Mouse (Mus musculus) liver, adult 2 months (tissue): ENCODE measurements around the gene Plekha6. TPM values are rescaled to one million over a fixed set of nuclear protein-coding genes. Genes with fewer than 3 reads are reported as not detected.

Experiments used
- DNase-seq: peaks from one replicate; pipeline ENCODE4 v3.0.0-alpha.2; 2011; ENCODE audit warnings: low read depth, low spot score; ENCODE audit errors: extremely low read depth
- H3K27ac ChIP-seq: fragments of 200-500 bp; replicated peaks from 2 replicates; pipeline ENCODE4 v1.5.1; 2012; ENCODE audit warnings: low read depth, mild to moderate bottlenecking, control low read depth, inconsistent platforms, low read length; ENCODE audit not compliant: insufficient read depth
- H3K27me3 ChIP-seq: fragments of 200-500 bp; 2 replicates; pipeline ENCODE4 v1.6.1; 2012; ENCODE audit warnings: mild to moderate bottlenecking, moderate library complexity, low read length, inconsistent platforms; ENCODE audit not compliant: control insufficient read depth, insufficient read depth
- H3K36me3 ChIP-seq: fragments of 200-500 bp; 2 replicates; pipeline ENCODE4 v1.6.1; 2012; ENCODE audit warnings: low read length, inconsistent platforms; ENCODE audit not compliant: control insufficient read depth, insufficient read depth
- H3K4me1 ChIP-seq: fragments of 200-500 bp; 2 replicates; pipeline ENCODE4 v1.6.1; 2011; ENCODE audit warnings: low read length; ENCODE audit not compliant: control insufficient read depth, insufficient read depth
- H3K4me3 ChIP-seq: fragments of 200-500 bp; 2 replicates; pipeline ENCODE4 v1.5.1; 2011; ENCODE audit warnings: low read depth, mild to moderate bottlenecking, control low read depth, low read length, moderate library complexity; ENCODE audit not compliant: insufficient read depth
- H3K79me2 ChIP-seq: fragments of 200-500 bp; 2 replicates; pipeline ENCODE4 v1.6.1; 2012; ENCODE audit warnings: inconsistent platforms, mild to moderate bottlenecking, low read length, moderate library complexity; ENCODE audit not compliant: control insufficient read depth, insufficient read depth
- H3K9ac ChIP-seq: fragments of 200-500 bp; 2 replicates; pipeline ENCODE4 v1.6.1; 2012; ENCODE audit warnings: low read depth, mild to moderate bottlenecking, control low read depth, inconsistent platforms, low read length
- CTCF ChIP-seq: fragments of 200-500 bp; IDR thresholded peaks from 2 replicates; pipeline ENCODE4 v1.5.1; 2011; ENCODE audit warnings: low read depth, low read length, control low read depth
- POLR2A ChIP-seq: fragments of 200-500 bp; IDR thresholded peaks from 2 replicates; pipeline ENCODE4 v1.6.1; 2011; ENCODE audit warnings: low read length, control low read depth; ENCODE audit not compliant: insufficient read depth; ENCODE audit errors: extremely low read depth
- WGBS: fragments of 180-500 bp; shearing (Covaris S2); methylation state at CpG from one replicate; pipeline ENCODE4 v1.1.7; 2018; 5-methylcytosine and 5-hydroxymethylcytosine counted together
- polyA plus RNA-seq: library from polyadenylated mRNA; depleted of rRNA; stranded (reverse); fragments of >200 nt; gene quantifications from 2 replicates; pipeline ENCODE4 v1.2.3, GENCODE M21; 2012; rRNA removed
- total RNA-seq: library from RNA; depleted of rRNA; stranded (reverse); fragments of >200 nt; gene quantifications from 2 replicates; pipeline ENCODE4 v1.2.3, GENCODE M21; 2014; rRNA removed

Gene Plekha6
- total and polyA plus RNA-seq, 2 experiments, result 20.5 to 37.2 TPM

- H3K9ac ChIP-seq, result no peak overlapping the region
- no peaks in the 10 kb centered on the region for H3K27me3 ChIP-seq
- DNase-seq, result no peak
- 96% methylated on average over 2 of the region's 2 CpGs for WGBS
- H3K4me1 ChIP-seq, result peaks cover 7% of the 10 kb centered on the region
- no peaks in the 10 kb centered on the region for H3K79me2 ChIP-seq
- H3K36me3 ChIP-seq, result no peaks in the 10 kb centered on the region
- TF ChIP-seq POLR2A (no peak), CTCF (no peak)
- no peak overlapping the region for H3K4me3 ChIP-seq
- H3K27ac ChIP-seq, result no peak overlapping the region
Measured at GRCm38 (mm10) chr1:133344357-133344756, 180.3 kb downstream of the Plekha6 start.

GRCm38 (mm10) chr1:133346531-133346930, 182.5 kb downstream of the Plekha6 start:
- Histone ChIP-seq H3K79me2 (no peaks in the 10 kb centered on the region), H3K4me3 (no peak overlapping the region), H3K4me1 (peaks cover 7% of the 10 kb centered on the region), H3K36me3 (no peaks in the 10 kb centered on the region), H3K9ac (no peak overlapping the region), H3K27ac (no peak overlapping the region), H3K27me3 (no peaks in the 10 kb centered on the region)
- TF ChIP-seq POLR2A (no peak), CTCF (no peak)
- 91% methylated on average over 9 of the region's 9 CpGs for WGBS
- DNase-seq, result no peak

GRCm38 (mm10) chr1:133347226-133347625, 183.2 kb downstream of the Plekha6 start:
- Histone ChIP-seq H3K36me3 (no peaks in the 10 kb centered on the region), H3K79me2 (no peaks in the 10 kb centered on the region), H3K9ac (peak overlapping the region; percentile 38), H3K4me3 (no peak overlapping the region), H3K27me3 (no peaks in the 10 kb centered on the region), H3K27ac (peak overlapping the region; percentile 74), H3K4me1 (peaks cover 7% of the 10 kb centered on the region)
- no peak for DNase-seq
- TF ChIP-seq CTCF (no peak), POLR2A (no peak)
- 80% methylated on average over 3 of the region's 3 CpGs for WGBS

GRCm38 (mm10) chr1:133347693-133348520, 183.9 kb downstream of the Plekha6 start:
- H3K4me3 ChIP-seq, result no peak overlapping the region
- H3K4me1 ChIP-seq, result peaks cover 7% of the 10 kb centered on the region
- H3K79me2 ChIP-seq, result no peaks in the 10 kb centered on the region
- no peaks in the 10 kb centered on the region for H3K36me3 ChIP-seq
- peak overlapping the region; percentile 35; the same call in 1 of the 2 replicates for H3K9ac ChIP-seq
- DNase-seq, result peak; percentile 99
- no peaks in the 10 kb centered on the region for H3K27me3 ChIP-seq
- TF ChIP-seq POLR2A, result no peak
- no peak for TF ChIP-seq CTCF
- WGBS, result 29% methylated on average over 11 of the region's 11 CpGs
- H3K27ac ChIP-seq, result peak overlapping the region; percentile 74

GRCm38 (mm10) chr1:133350210-133350609, 186.2 kb downstream of the Plekha6 start, which contains the start of gene Ren1:
Gene Ren1 (plus strand): TSS chr1:133350510.
- Histone ChIP-seq H3K4me3 (no peak within 1 kb of the TSS), H3K9ac (no peak within 1 kb of the TSS), H3K27ac (no peak within 1 kb of the TSS), H3K27me3 (no peaks in the 10 kb centered on the region), H3K36me3 (no peaks in the 10 kb centered on the region), H3K4me1 (peaks cover 7% of the 10 kb centered on the region), H3K79me2 (no peaks in the 10 kb centered on the region)
- no peak for DNase-seq
- TF ChIP-seq CTCF, result no peak
- no peak for TF ChIP-seq POLR2A
- WGBS, result 90% methylated on average over 1 of the region's 1 CpGs

GRCm38 (mm10) chr1:133351762-133352161, 187.8 kb downstream of the Plekha6 start:
- Histone ChIP-seq H3K27me3 (no peaks in the 10 kb centered on the region), H3K4me3 (no peak overlapping the region), H3K9ac (no peak overlapping the region), H3K79me2 (no peaks in the 10 kb centered on the region), H3K36me3 (no peaks in the 10 kb centered on the region), H3K4me1 (peaks cover 7% of the 10 kb centered on the region), H3K27ac (no peak overlapping the region)
- TF ChIP-seq CTCF (no peak), POLR2A (no peak)
- 72% methylated on average over 9 of the region's 9 CpGs for WGBS
- DNase-seq, result no peak

Other genes starting within 250 kb of the Plekha6 start
- gene Mdm4, start 133.6 kb upstream of the Plekha6 start, total RNA-seq, result 40.9 and 41.8 TPM in 2 replicates
- gene Mdm4, start 133.6 kb upstream of the Plekha6 start, polyA plus RNA-seq, result 8.9 and 14.3 TPM in 2 replicates
- 2.5 TPM in 2 replicates for gene Pik3c2b, start 118.5 kb upstream of the Plekha6 start, total RNA-seq
- 1.6 and 3.3 TPM in 2 replicates for gene Pik3c2b, start 118.5 kb upstream of the Plekha6 start, polyA plus RNA-seq
- gene Ppp1r15b, start 33.1 kb upstream of the Plekha6 start, total RNA-seq, result 43.3 and 48.6 TPM in 2 replicates
- 24.0 and 24.8 TPM in 2 replicates for gene Ppp1r15b, start 33.1 kb upstream of the Plekha6 start, polyA plus RNA-seq
- 11.4 and 13.0 TPM in 2 replicates for gene Golt1a, start 145.6 kb downstream of the Plekha6 start, total RNA-seq
- gene Golt1a, start 145.6 kb downstream of the Plekha6 start, polyA plus RNA-seq, result 16.1 and 21.2 TPM in 2 replicates
- not detected in 2 replicates for gene Kiss1, start 157.7 kb downstream of the Plekha6 start, total RNA-seq
- not detected in 2 replicates for gene Kiss1, start 157.7 kb downstream of the Plekha6 start, polyA plus RNA-seq
- gene Ren1, start 186.3 kb downstream of the Plekha6 start, total RNA-seq, result not detected in 2 replicates
- gene Ren1, start 186.3 kb downstream of the Plekha6 start, polyA plus RNA-seq, result 0.18 and 7.6 TPM in 2 replicates
- 361 and 389 TPM in 2 replicates for gene Etnk2, start 199.4 kb downstream of the Plekha6 start, total RNA-seq
- 249 and 278 TPM in 2 replicates for gene Etnk2, start 199.4 kb downstream of the Plekha6 start, polyA plus RNA-seq